Mouse (Mus musculus) limb, embryonic 15.5 days (tissue): ENCODE results near the gene Rpl27. TPM values are rescaled to one million over a fixed set of nuclear protein-coding genes. Genes with fewer than 3 reads are reported as not detected.
"Not testable (repeated sequence)": the region's sequence is repeated elsewhere in the genome, so short reads cannot be mapped to it uniquely, and the experiment has no call there.

ENCODE experiments used
- ATAC-seq: fragments of 200-750 bp; cut with Nextera tagmentation; 2 replicates; pipeline ENCODE4 v1.8.0; 2017; ENCODE audit warnings: low read depth, moderate TSS enrichment; ENCODE audit not compliant: insufficient number of reproducible peaks, low FRiP score, low TSS enrichment
- H3K27ac ChIP-seq: fragments of 300-500 bp; sonication (generic); 2 replicates; pipeline ENCODE4 v1.5.1; 2015; ENCODE audit warnings: moderate library complexity, mild to moderate bottlenecking, inconsistent platforms
- H3K27me3 ChIP-seq: fragments of 300-500 bp; sonication (generic); 2 replicates; pipeline ENCODE4 v1.6.1; 2015; ENCODE audit warnings: inconsistent platforms
- H3K36me3 ChIP-seq: fragments of 300-500 bp; sonication (generic); 2 replicates; pipeline ENCODE4 v1.6.1; 2015; ENCODE audit warnings: inconsistent platforms
- H3K4me1 ChIP-seq: fragments of 300-500 bp; sonication (generic); 2 replicates; pipeline ENCODE4 v1.6.1; 2015; ENCODE audit warnings: inconsistent platforms
- H3K4me2 ChIP-seq: fragments of 300-500 bp; sonication (generic); 2 replicates; pipeline ENCODE4 v1.6.1; 2015; ENCODE audit warnings: mild to moderate bottlenecking, inconsistent platforms
- H3K4me3 ChIP-seq: fragments of 300-500 bp; sonication (generic); 2 replicates; pipeline ENCODE4 v1.5.1; 2015; ENCODE audit warnings: mild to moderate bottlenecking, inconsistent platforms
- H3K9ac ChIP-seq: fragments of 300-500 bp; sonication (generic); 2 replicates; pipeline ENCODE4 v1.6.1; 2015; ENCODE audit warnings: inconsistent platforms
- H3K9me3 ChIP-seq: fragments of 300-500 bp; sonication (generic); 2 replicates; pipeline ENCODE4 v1.6.1; 2016; ENCODE audit warnings: inconsistent platforms
- WGBS: fragments of 180-500 bp; shearing (Covaris S2); methylation state at CpG from one replicate; pipeline ENCODE4 v1.1.7; 2015; 5-methylcytosine and 5-hydroxymethylcytosine counted together
- polyA plus RNA-seq: library from polyadenylated mRNA; unstranded; fragments of >200 nt; fragmentation: Nextera tagmentation; extraction: Ambion mirVana; gene quantifications from 2 replicates; pipeline ENCODE4 v1.2.1, GENCODE M21; 2015

Gene Rpl27
- polyA plus RNA-seq, 1 experiment from 2014 or later, result 315 TPM

- H3K27ac ChIP-seq, result no peak overlapping the region
- WGBS, result 38% methylated on average over 13 of the region's 13 CpGs
These were observed 20.7 kb downstream of the Rpl27 start for GRCm38 (mm10) chr11:101462583-101463440.

DNA sequence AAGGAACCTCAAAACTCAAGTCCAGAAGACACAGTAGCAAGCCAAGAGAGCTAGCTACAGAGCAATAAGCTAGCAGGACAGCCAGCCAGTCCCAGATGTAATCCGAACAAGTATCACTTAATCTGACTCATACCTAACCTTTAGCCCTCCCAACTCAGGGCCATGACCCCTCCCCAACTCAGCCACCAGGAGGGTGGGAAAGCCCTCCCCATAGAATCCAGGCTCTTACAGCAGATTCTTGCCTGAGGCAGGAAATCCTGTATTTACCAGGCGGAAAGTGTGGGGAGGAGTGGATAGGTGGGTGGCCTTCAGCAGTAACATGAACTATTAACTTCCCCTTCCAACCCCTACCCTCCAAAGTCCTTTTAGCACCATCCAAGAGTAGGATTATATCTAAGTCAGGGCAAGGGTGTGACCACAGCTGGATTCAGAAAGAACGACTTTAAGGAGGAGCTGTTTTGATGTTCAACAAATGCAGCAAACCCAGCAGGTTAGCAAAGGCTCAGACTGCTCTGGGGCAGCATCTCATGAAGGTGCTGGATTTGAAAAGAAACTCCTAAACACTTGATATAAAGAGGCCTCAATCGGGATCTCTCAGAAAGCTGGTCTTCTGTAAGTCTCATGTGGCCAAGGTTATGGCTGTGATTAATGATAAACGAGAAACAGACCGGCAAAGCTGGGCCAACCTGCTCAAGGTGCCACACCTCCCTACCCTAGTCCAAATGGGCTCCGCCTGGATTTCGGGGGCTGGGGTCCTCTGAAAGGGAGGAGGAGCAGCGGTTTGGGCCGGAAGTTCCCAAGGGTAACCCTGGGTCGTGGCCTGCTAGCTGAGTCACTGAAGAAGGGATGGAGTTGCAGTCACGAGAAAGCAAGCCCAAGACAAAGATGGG lies 22.4 kb downstream of the Rpl27 start, which contains the start of gene Rnd2:
TSS of gene Rnd2 (plus strand) at position 789 of the 890 bp plus-strand sequence.
- Histone ChIP-seq H3K4me2 (peak within 1 kb of the TSS; percentile 90), H3K27ac (peak within 1 kb of the TSS; percentile 91), H3K9me3 (no peaks in the 10 kb centered on the region), H3K4me1 (peaks cover 51% of the 10 kb centered on the region), H3K27me3 (no peaks in the 10 kb centered on the region), H3K4me3 (peak within 1 kb of the TSS; percentile 92), H3K36me3 (peaks cover 31% of the 10 kb centered on the region), H3K9ac (peak within 1 kb of the TSS; percentile 70)
- ATAC-seq, result 0 out of 2 replicates have a peak, but pooled peaks have one; percentile 0
- 7% methylated on average over 12 of the region's 12 CpGs for WGBS

More at GRCm38 (mm10) chr11:101462583-101463440, 20.7 kb downstream of the Rpl27 start:
- Histone ChIP-seq H3K9me3 (no peaks in the 10 kb centered on the region), H3K9ac (no peak overlapping the region), H3K36me3 (peaks cover 45% of the 10 kb centered on the region), H3K27me3 (no peaks in the 10 kb centered on the region), H3K4me3 (no peak overlapping the region), H3K4me2 (no peak overlapping the region), H3K4me1 (peaks cover 47% of the 10 kb centered on the region)
- no peak for ATAC-seq

- peak overlapping the region; percentile 92 for H3K4me3 ChIP-seq
- H3K36me3 ChIP-seq, result peaks cover 22% of the 10 kb centered on the region
- no peaks in the 10 kb centered on the region for H3K9me3 ChIP-seq
- no peaks in the 10 kb centered on the region for H3K27me3 ChIP-seq
- peaks cover 51% of the 10 kb centered on the region for H3K4me1 ChIP-seq
- H3K4me2 ChIP-seq, result peak overlapping the region; percentile 90
- peak; percentile 55; the same call in 1 of the 2 replicates for ATAC-seq
- peak overlapping the region; percentile 70 for H3K9ac ChIP-seq
- WGBS, result 1% methylated on average over 51 of the region's 51 CpGs
- H3K27ac ChIP-seq, result peak overlapping the region; percentile 91
These were observed 23.2 kb downstream of the Rpl27 start for GRCm38 (mm10) chr11:101465101-101465868.

GRCm38 (mm10) chr11:101465869-101466551 lies 23.9 kb downstream of the Rpl27 start, which contains the start of gene Vat1:
Gene Vat1, minus strand, starts transcription at chr11:101466230.
- H3K27me3 ChIP-seq, result no peaks in the 10 kb centered on the region
- 1% methylated on average over 58 of the region's 60 CpGs for WGBS
- no peaks in the 10 kb centered on the region for H3K9me3 ChIP-seq
- ATAC-seq, result peak; percentile 59
- peak within 1 kb of the TSS; percentile 92 for H3K4me3 ChIP-seq
- peak within 1 kb of the TSS; percentile 91 for H3K27ac ChIP-seq
- H3K4me1 ChIP-seq, result peaks cover 51% of the 10 kb centered on the region
- peaks cover 16% of the 10 kb centered on the region for H3K36me3 ChIP-seq
- H3K9ac ChIP-seq, result peak within 1 kb of the TSS; percentile 70
- H3K4me2 ChIP-seq, result peak within 1 kb of the TSS; percentile 90

- not testable (repeated sequence) for ATAC-seq, H3K9ac ChIP-seq, H3K27ac ChIP-seq, H3K9me3 ChIP-seq, H3K27me3 ChIP-seq
- H3K4me2 ChIP-seq, result peak overlapping the region; percentile 90
- peak overlapping the region; percentile 92 for H3K4me3 ChIP-seq
- peaks cover 51% of the 10 kb centered on the region for H3K4me1 ChIP-seq
- 50% methylated on average over 5 of the region's 5 CpGs for WGBS
- H3K36me3 ChIP-seq, result peaks cover 11% of the 10 kb centered on the region
These were observed 24.5 kb downstream of the Rpl27 start for GRCm38 (mm10) chr11:101466552-101466950.

GRCm38 (mm10) chr11:101467477-101468262 lies 25.6 kb downstream of the Rpl27 start:
- Histone ChIP-seq H3K27me3 (no peaks in the 10 kb centered on the region), H3K36me3 (no peaks in the 10 kb centered on the region)
- WGBS, result 1% methylated on average over 49 of the region's 54 CpGs

DNA sequence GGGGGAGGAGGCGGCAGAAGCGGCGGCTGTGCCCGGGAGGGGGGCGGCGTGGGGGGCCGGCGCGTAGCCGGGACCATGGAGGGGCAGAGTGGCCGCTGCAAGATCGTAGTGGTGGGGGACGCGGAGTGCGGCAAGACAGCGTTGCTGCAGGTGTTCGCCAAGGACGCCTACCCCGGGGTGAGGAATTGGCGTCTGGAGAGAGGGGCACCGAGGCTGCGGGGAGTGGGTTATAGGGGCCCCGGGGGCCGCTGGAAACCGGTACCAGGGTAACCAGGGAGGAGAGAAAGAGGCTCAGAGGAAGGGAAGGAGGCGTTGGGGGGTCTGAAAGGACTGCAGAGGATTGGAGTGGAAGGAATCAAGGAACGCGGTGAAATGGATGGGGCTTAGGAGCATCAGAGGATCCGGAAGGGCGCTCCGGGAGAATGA lies 26.2 kb downstream of the Rpl27 start:
- peak overlapping the region; percentile 56 for H3K9ac ChIP-seq
- under 1% methylated on average over 29 of the region's 31 CpGs for WGBS
- H3K27me3 ChIP-seq, result no peaks in the 10 kb centered on the region
- ATAC-seq, result 0 out of 2 replicates have a peak, but pooled peaks have one; percentile 0
- H3K4me2 ChIP-seq, result peak overlapping the region; percentile 95
- H3K9me3 ChIP-seq, result no peaks in the 10 kb centered on the region
- H3K4me3 ChIP-seq, result peak overlapping the region; percentile 75
- H3K27ac ChIP-seq, result peak overlapping the region; percentile 47
- peaks cover 45% of the 10 kb centered on the region for H3K4me1 ChIP-seq
- no peaks in the 10 kb centered on the region for H3K36me3 ChIP-seq

More at GRCm38 (mm10) chr11:101467477-101468262, 25.6 kb downstream of the Rpl27 start:
- H3K9me3 ChIP-seq, result no peaks in the 10 kb centered on the region
- peak overlapping the region; percentile 56 for H3K9ac ChIP-seq
- H3K4me2 ChIP-seq, result peak overlapping the region; percentile 95
- H3K4me1 ChIP-seq, result peaks cover 49% of the 10 kb centered on the region
- peak overlapping the region; percentile 47 for H3K27ac ChIP-seq
- ATAC-seq, result peak; percentile 68
- peak overlapping the region; percentile 75 for H3K4me3 ChIP-seq

DNA sequence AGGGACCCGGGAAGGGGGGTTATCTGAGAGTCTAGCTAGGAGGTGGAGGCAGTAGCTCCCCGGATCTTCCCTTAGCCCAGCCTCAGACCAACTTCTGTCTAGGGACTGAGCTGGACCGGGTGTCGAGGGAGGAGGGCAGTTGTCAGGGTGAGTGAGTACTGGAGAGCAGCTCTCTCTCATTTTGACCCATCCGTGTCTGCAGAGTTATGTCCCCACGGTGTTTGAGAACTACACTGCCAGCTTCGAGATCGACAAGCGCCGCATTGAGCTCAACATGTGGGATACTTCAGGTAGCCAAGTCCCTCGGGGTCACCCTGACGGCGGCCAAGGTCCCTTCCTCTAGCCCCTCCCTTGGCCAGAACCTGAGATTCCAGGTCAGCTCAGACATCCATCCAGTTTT lies 26.6 kb downstream of the Rpl27 start:
- no peak for ATAC-seq

DNA sequence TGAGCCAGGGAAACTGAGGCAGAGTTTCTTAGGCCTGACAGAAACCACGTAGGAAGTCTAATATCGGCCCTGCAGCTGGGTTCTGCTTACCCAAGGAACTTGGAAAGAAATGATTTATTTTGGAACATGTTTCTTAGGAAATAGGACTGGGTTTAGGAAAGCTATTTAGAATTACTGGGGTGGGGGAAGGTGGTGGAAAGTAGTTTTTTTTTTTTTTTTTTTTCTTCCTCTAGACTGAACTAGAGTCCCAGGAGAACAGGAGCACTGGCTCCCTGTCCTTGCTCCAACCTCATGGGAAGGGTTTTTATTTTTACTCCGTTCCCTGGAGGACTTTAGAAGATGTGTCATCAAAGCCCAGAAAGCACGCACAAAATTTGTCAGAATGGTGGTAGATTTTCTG lies 27.1 kb downstream of the Rpl27 start:
- ATAC-seq, result no peak
- Histone ChIP-seq H3K36me3 (no peaks in the 10 kb centered on the region), H3K4me3 (peak overlapping the region; percentile 75), H3K27ac (no peak overlapping the region), H3K9ac (no peak overlapping the region), H3K4me1 (peaks cover 36% of the 10 kb centered on the region), H3K4me2 (peak overlapping the region; percentile 95), H3K9me3 (no peaks in the 10 kb centered on the region), H3K27me3 (no peaks in the 10 kb centered on the region)
- WGBS, result 54% methylated on average over 4 of the region's 4 CpGs

More for the DNA sequence above, 26.6 kb downstream of the Rpl27 start:
- Histone ChIP-seq H3K9ac (peak overlapping the region; percentile 56; the same call in 1 of the 2 replicates), H3K4me2 (peak overlapping the region; percentile 95), H3K27ac (no peak overlapping the region), H3K9me3 (no peaks in the 10 kb centered on the region), H3K36me3 (no peaks in the 10 kb centered on the region), H3K4me1 (peaks cover 41% of the 10 kb centered on the region), H3K4me3 (peak overlapping the region; percentile 75), H3K27me3 (no peaks in the 10 kb centered on the region)
- 7% methylated on average over 13 of the region's 13 CpGs for WGBS

DNA sequence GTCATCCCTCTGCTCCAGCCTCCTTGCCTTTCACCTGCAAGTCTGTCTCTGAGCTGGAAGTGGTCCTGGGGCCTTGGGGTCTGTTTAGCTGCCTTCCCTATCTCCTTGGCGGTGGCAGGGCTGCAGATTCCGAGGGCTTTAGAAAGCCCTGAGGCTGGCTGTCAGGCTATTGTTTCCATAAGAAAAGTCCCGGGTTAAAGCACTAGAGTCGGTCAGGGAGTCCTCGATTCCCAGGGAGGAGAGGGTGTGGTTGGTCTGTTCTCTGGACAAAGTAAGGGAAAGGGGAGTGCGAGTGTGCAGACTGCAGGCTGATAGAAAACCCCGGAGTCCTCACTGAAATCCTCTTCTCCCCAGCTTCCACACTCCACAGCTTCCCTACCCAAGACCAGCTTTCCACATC lies 28.1 kb downstream of the Rpl27 start:
- H3K4me1 ChIP-seq, result peaks cover 28% of the 10 kb centered on the region
- H3K4me3 ChIP-seq, result no peak overlapping the region
- H3K36me3 ChIP-seq, result no peaks in the 10 kb centered on the region
- H3K9ac ChIP-seq, result no peak overlapping the region
- no peak overlapping the region for H3K27ac ChIP-seq
- no peak for ATAC-seq
- no peaks in the 10 kb centered on the region for H3K27me3 ChIP-seq
- 60% methylated on average over 7 of the region's 7 CpGs for WGBS
- no peak overlapping the region for H3K4me2 ChIP-seq
- H3K9me3 ChIP-seq, result no peaks in the 10 kb centered on the region
